Mouse (Mus musculus) cerebellum, adult 9-11 months (tissue): ENCODE results near the gene Gm43552.
A peak's percentile ranks its signal among the peaks of the same experiment; 100 is the strongest.
"Not testable (repeated sequence)": the region's sequence is repeated elsewhere in the genome, so short reads cannot be mapped to it uniquely, and the experiment has no call there.

ENCODE experiments used
- DNase-seq: peaks from one replicate; pipeline ENCODE4 v3.0.0; 2022

Gene Gm43552

GRCm38 (mm10) chr5:65489830-65490229 is 2.8 kb downstream of the Gm43552 start:
- DNase-seq = no peak

- no peak for DNase-seq
Observed at GRCm38 (mm10) chr5:65488725-65489124, 3.9 kb downstream of the Gm43552 start.

GRCm38 (mm10) chr5:65487381-65487780 is 5.3 kb downstream of the Gm43552 start:
- no peak for DNase-seq

GRCm38 (mm10) chr5:65486514-65486913 is 6.1 kb downstream of the Gm43552 start:
- DNase-seq = no peak

- DNase-seq = no peak
Observed at GRCm38 (mm10) chr5:65482996-65483395, 9.6 kb downstream of the Gm43552 start.

- no peak for DNase-seq
Observed at GRCm38 (mm10) chr5:65480511-65480910, 12.1 kb downstream of the Gm43552 start.

GRCm38 (mm10) chr5:65479681-65480445 is 12.8 kb downstream of the Gm43552 start:
- DNase-seq = no peak

GRCm38 (mm10) chr5:65478224-65478623 is 14.4 kb downstream of the Gm43552 start:
- DNase-seq = no peak

GRCm38 (mm10) chr5:65476739-65477138 is 15.9 kb downstream of the Gm43552 start:
- DNase-seq = not testable (repeated sequence)

- no peak for DNase-seq
Observed at GRCm38 (mm10) chr5:65475806-65476205, 16.8 kb downstream of the Gm43552 start.

- DNase-seq = peak; percentile 66
Observed at GRCm38 (mm10) chr5:65469766-65470165, 22.9 kb downstream of the Gm43552 start.

GRCm38 (mm10) chr5:65466911-65467310 is 25.7 kb downstream of the Gm43552 start:
- DNase-seq = no peak

GRCm38 (mm10) chr5:65460361-65460760 is 32.3 kb downstream of the Gm43552 start:
- DNase-seq = no peak

- no peak for DNase-seq
Observed at GRCm38 (mm10) chr5:65459454-65459853, 33.2 kb downstream of the Gm43552 start.

GRCm38 (mm10) chr5:65457846-65458245 is 34.8 kb downstream of the Gm43552 start:
- no peak for DNase-seq

GRCm38 (mm10) chr5:65457086-65457827 is 35.4 kb downstream of the Gm43552 start:
- no peak for DNase-seq

- DNase-seq = no peak
Observed at GRCm38 (mm10) chr5:65454771-65455170, 37.9 kb downstream of the Gm43552 start.

GRCm38 (mm10) chr5:65448941-65449340 is 43.7 kb downstream of the Gm43552 start:
- DNase-seq = no peak

- DNase-seq = peak; percentile 92
Observed at GRCm38 (mm10) chr5:65447826-65448225, 44.8 kb downstream of the Gm43552 start.

GRCm38 (mm10) chr5:65446756-65447155 is 45.9 kb downstream of the Gm43552 start:
- DNase-seq = no peak

GRCm38 (mm10) chr5:65444981-65445380 is 47.7 kb downstream of the Gm43552 start:
- DNase-seq = no peak

GRCm38 (mm10) chr5:65438041-65438440 is 54.6 kb downstream of the Gm43552 start:
- no peak for DNase-seq

- DNase-seq = peak; percentile 98
Observed at GRCm38 (mm10) chr5:65435806-65436561, 56.6 kb downstream of the Gm43552 start, which contains the start of gene Ugdh. Ugdh (minus strand) TSS chr5:65435949.
